Mouse (Mus musculus) embryonic facial prominence, embryonic 11.5 days (tissue): ENCODE measurements around the gene Limk1. TPM values are rescaled to one million over a fixed set of nuclear protein-coding genes. Genes with fewer than 3 reads are reported as not detected.
A peak's percentile ranks its signal among the peaks of the same experiment; 100 is the strongest.

Source experiments
- ATAC-seq: fragments of 200-750 bp; cut with Nextera tagmentation; replicated peaks from 2 replicates; pipeline ENCODE4 v1.8.0; 2017; ENCODE audit warnings: low read depth; ENCODE audit not compliant: insufficient number of reproducible peaks, low FRiP score, low TSS enrichment
- DNase-seq: peaks from one replicate; pipeline ENCODE4 v3.0.0-alpha.2; 2015; ENCODE audit warnings: low spot score
- H3K27ac ChIP-seq: fragments of 300-500 bp; sonication (generic); replicated peaks from 2 replicates; pipeline ENCODE4 v1.5.1; 2014; ENCODE audit warnings: mild to moderate bottlenecking, low read depth, low read length, control low read depth
- H3K27me3 ChIP-seq: fragments of 300-500 bp; sonication (generic); 2 replicates; pipeline ENCODE4 v1.6.1; 2014; ENCODE audit warnings: mild to moderate bottlenecking, low read length, moderate library complexity, mixed read lengths; ENCODE audit not compliant: control insufficient read depth, insufficient read depth
- H3K36me3 ChIP-seq: fragments of 300-500 bp; sonication (generic); replicated peaks from 2 replicates; pipeline ENCODE4 v1.6.1; 2014; ENCODE audit warnings: low read depth, mild to moderate bottlenecking, low read length, moderate library complexity, mixed read lengths; ENCODE audit not compliant: control insufficient read depth, insufficient read depth
- H3K4me1 ChIP-seq: fragments of 300-500 bp; sonication (generic); 2 replicates; pipeline ENCODE4 v1.6.1; 2014; ENCODE audit warnings: low read length, mixed read lengths; ENCODE audit not compliant: control insufficient read depth, insufficient read depth
- H3K4me2 ChIP-seq: fragments of 300-500 bp; sonication (generic); 2 replicates; pipeline ENCODE4 v1.6.1; 2014; ENCODE audit warnings: low read depth, mild to moderate bottlenecking, control low read depth, low read length, moderate library complexity
- H3K4me3 ChIP-seq: fragments of 300-500 bp; sonication (generic); 2 replicates; pipeline ENCODE4 v1.5.1; 2014; ENCODE audit warnings: low read depth, low read length, control low read depth
- H3K9ac ChIP-seq: fragments of 300-500 bp; sonication (generic); replicated peaks from 2 replicates; pipeline ENCODE4 v1.6.1; 2014; ENCODE audit warnings: mild to moderate bottlenecking, control low read depth, low read length
- H3K9me3 ChIP-seq: fragments of 300-500 bp; sonication (generic); replicated peaks from 2 replicates; pipeline ENCODE4 v1.6.1; 2016; ENCODE audit warnings: mild to moderate bottlenecking, low read length, inconsistent platforms, mixed read lengths; ENCODE audit not compliant: control insufficient read depth
- WGBS: fragments of 180-500 bp; shearing (Covaris S2); extraction: QIAGEN DNeasy Blood & Tissue Kit; methylation state at CpG from one replicate; pipeline ENCODE4 v1.1.7; 2014; 5-methylcytosine and 5-hydroxymethylcytosine counted together
- polyA plus RNA-seq: library from polyadenylated mRNA; unstranded; fragments of >200 nt; fragmentation: Nextera tagmentation; extraction: Ambion mirVana; gene quantifications from 2 replicates; pipeline ENCODE4 v1.2.1, GENCODE M21; 2014

The Limk1 gene
- polyA plus RNA-seq, 1 experiment from 2014 or later, result 4.6 TPM

GRCm38 (mm10) chr5:134621099-134621640 lies 67.2 kb downstream of the Limk1 start:
- WGBS, result 93% methylated on average over 16 of the region's 16 CpGs
- Histone ChIP-seq H3K9ac (no peak overlapping the region), H3K4me2 (no peak overlapping the region), H3K4me1 (no peaks in the 10 kb centered on the region), H3K27me3 (no peaks in the 10 kb centered on the region), H3K27ac (no peak overlapping the region), H3K36me3 (peaks cover 42% of the 10 kb centered on the region), H3K4me3 (no peak overlapping the region), H3K9me3 (no peaks in the 10 kb centered on the region)
- ATAC-seq, result no peak
- no peak for DNase-seq

DNA sequence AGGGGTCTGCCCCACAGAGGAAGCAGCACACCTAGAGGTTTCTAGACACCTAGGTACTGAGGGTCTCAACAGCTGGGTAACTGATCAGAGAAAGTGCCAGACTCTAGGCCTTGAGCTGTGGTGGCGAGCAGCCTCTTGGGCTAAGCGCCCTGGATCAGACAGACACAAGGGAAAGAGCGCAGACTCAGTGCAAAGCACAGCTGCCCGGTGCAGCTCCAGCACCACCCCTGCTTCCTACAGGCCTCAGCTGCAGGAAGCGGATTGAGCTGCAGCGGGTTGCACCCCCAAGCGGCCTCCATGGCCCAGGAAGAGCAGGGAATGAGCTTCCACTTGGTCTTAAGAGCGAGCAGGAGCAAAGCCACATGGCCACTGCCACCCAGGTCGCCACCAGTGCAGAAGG lies 67.9 kb downstream of the Limk1 start:
- 96% methylated on average over 9 of the region's 9 CpGs for WGBS
- no peak overlapping the region for H3K4me2 ChIP-seq
- no peak overlapping the region for H3K9ac ChIP-seq
- ATAC-seq, result no peak
- no peak overlapping the region for H3K4me3 ChIP-seq
- H3K9me3 ChIP-seq, result no peaks in the 10 kb centered on the region
- no peaks in the 10 kb centered on the region for H3K27me3 ChIP-seq
- H3K27ac ChIP-seq, result no peak overlapping the region
- H3K36me3 ChIP-seq, result peaks cover 38% of the 10 kb centered on the region
- no peak for DNase-seq
- H3K4me1 ChIP-seq, result no peaks in the 10 kb centered on the region

- Histone ChIP-seq H3K4me1 (no peaks in the 10 kb centered on the region), H3K36me3 (peaks cover 20% of the 10 kb centered on the region), H3K27me3 (no peaks in the 10 kb centered on the region), H3K4me2 (no peak overlapping the region), H3K4me3 (no peak overlapping the region), H3K9ac (no peak overlapping the region), H3K9me3 (no peaks in the 10 kb centered on the region), H3K27ac (no peak overlapping the region)
- ATAC-seq (peak; percentile 17; the same call in 1 of the 2 replicates), DNase-seq (peak; percentile 51)
- 53% methylated on average over 3 of the region's 3 CpGs for WGBS
Measured at GRCm38 (mm10) chr5:134617071-134617470, 71.3 kb downstream of the Limk1 start.

GRCm38 (mm10) chr5:134615780-134616179 lies 72.6 kb downstream of the Limk1 start:
- DNase-seq (no peak), ATAC-seq (no peak)
- no peaks in the 10 kb centered on the region for H3K9me3 ChIP-seq
- 67% methylated on average over 4 of the region's 4 CpGs for WGBS
- H3K27me3 ChIP-seq, result no peaks in the 10 kb centered on the region
- H3K4me1 ChIP-seq, result no peaks in the 10 kb centered on the region
- H3K4me2 ChIP-seq, result no peak overlapping the region
- H3K4me3 ChIP-seq, result no peak overlapping the region
- H3K36me3 ChIP-seq, result peaks cover 12% of the 10 kb centered on the region
- H3K9ac ChIP-seq, result no peak overlapping the region
- no peak overlapping the region for H3K27ac ChIP-seq

GRCm38 (mm10) chr5:134615380-134615779 lies 73.0 kb downstream of the Limk1 start:
- no peak overlapping the region for H3K4me2 ChIP-seq
- ATAC-seq, result no peak
- peaks cover 8% of the 10 kb centered on the region for H3K36me3 ChIP-seq
- H3K4me3 ChIP-seq, result no peak overlapping the region
- DNase-seq, result no peak
- H3K9me3 ChIP-seq, result no peaks in the 10 kb centered on the region
- H3K27ac ChIP-seq, result no peak overlapping the region
- no peak overlapping the region for H3K9ac ChIP-seq
- no peaks in the 10 kb centered on the region for H3K27me3 ChIP-seq
- WGBS, result 88% methylated on average over 8 of the region's 8 CpGs
- no peaks in the 10 kb centered on the region for H3K4me1 ChIP-seq

DNA sequence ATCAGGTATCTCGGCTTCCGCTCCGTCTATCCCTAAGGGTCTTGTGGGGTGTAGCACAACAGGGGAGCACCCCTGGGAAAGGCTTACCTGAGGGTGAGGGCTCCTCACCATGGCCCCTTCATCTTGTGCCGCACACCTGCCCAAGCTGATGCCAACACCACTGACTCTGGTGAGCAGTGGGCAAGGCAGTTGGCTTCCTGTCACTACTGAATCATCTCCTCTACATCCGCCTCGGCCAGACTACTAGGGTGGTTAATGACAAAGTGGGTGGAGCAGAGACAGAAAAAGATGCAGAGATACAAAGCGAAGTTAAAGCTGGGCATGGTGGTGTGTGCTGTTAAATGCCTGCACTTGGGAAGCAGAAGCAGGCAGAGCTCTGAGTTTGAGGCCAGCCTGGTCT lies 73.6 kb downstream of the Limk1 start, which contains the start of gene Lat2:
Lat2 (minus strand) TSS at position 224 of the 400 bp plus-strand sequence.
- 86% methylated on average over 7 of the region's 7 CpGs for WGBS
- H3K36me3 ChIP-seq, result peaks cover 4% of the 10 kb centered on the region

DNA sequence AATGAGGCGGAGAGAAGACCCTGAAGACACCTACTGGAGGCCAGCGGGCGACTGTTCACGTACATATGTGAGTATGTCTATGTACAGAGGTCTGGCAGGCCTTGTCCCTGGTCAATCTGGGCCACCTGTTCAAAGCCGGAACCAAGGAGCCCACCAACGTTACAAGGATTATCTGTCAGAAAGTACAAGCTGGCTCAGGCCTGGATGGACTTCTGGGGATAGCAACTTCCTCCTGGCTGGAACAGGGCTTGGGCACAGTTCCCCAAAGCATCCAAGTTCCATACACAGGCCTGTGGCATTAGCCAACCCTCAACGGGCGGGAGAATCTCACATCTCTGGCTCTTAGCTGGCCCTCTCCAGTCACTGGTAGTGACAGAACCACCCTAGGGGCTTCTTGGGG lies 74.1 kb downstream of the Limk1 start:
- no peak for ATAC-seq
- WGBS, result 91% methylated on average over 8 of the region's 8 CpGs
- Histone ChIP-seq H3K4me2 (no peak overlapping the region), H3K27ac (no peak overlapping the region), H3K9me3 (no peaks in the 10 kb centered on the region), H3K27me3 (no peaks in the 10 kb centered on the region), H3K4me3 (no peak overlapping the region), H3K4me1 (no peaks in the 10 kb centered on the region), H3K9ac (no peak overlapping the region), H3K36me3 (peaks cover 4% of the 10 kb centered on the region)
- DNase-seq, result no peak

More for the DNA sequence above, 73.6 kb downstream of the Limk1 start, which contains the start of gene Lat2:
- Histone ChIP-seq H3K4me1 (no peaks in the 10 kb centered on the region), H3K27ac (no peak within 1 kb of the TSS), H3K9ac (no peak within 1 kb of the TSS), H3K27me3 (no peaks in the 10 kb centered on the region), H3K4me3 (no peak within 1 kb of the TSS), H3K4me2 (no peak within 1 kb of the TSS), H3K9me3 (no peaks in the 10 kb centered on the region)
- no peak for ATAC-seq
- DNase-seq, result no peak

DNA sequence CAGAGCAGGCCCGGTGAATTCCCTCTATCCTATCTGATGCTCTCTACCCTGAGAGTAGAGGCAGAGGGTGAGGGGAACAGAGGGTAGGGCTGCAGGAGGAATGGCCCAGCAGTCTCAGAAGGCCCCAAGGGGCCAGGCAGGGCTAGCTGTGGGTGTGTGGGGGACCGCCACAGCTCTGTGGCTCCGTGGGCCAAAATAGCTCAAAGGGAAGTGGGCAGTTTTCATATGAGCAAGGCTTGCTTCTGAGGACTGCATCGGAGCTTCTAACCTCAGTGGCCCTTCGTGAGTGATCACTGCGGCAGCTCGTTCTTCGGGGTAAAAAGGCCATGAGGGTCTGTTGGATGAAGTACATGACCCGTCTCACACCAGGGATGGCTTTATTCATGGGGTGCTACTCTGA lies 74.7 kb downstream of the Limk1 start:
- no peak overlapping the region for H3K9ac ChIP-seq
- H3K9me3 ChIP-seq, result no peaks in the 10 kb centered on the region
- DNase-seq, result no peak
- no peak overlapping the region for H3K4me3 ChIP-seq
- no peak overlapping the region for H3K27ac ChIP-seq
- H3K4me2 ChIP-seq, result no peak overlapping the region
- H3K36me3 ChIP-seq, result peaks cover 4% of the 10 kb centered on the region
- no peaks in the 10 kb centered on the region for H3K4me1 ChIP-seq
- no peak for ATAC-seq
- no peaks in the 10 kb centered on the region for H3K27me3 ChIP-seq
- 88% methylated on average over 9 of the region's 9 CpGs for WGBS
